Mouse (Mus musculus) testis, postnatal 10 days (tissue): ENCODE data around the gene Galp.
"Not testable (repeated sequence)": the region's sequence is repeated elsewhere in the genome, so short reads cannot be mapped to it uniquely, and the experiment has no call there.

Source experiments
- DNase-seq: peaks from one replicate; pipeline ENCODE4 v3.0.0; 2021; ENCODE audit warnings: low spot score

The Galp gene

GRCm38 (mm10) chr7:6174365-6174987 lies 22.4 kb upstream of the Galp start:
- DNase-seq = not testable (repeated sequence)

GRCm38 (mm10) chr7:6179013-6179412 lies 17.9 kb upstream of the Galp start:
- no peak for DNase-seq

GRCm38 (mm10) chr7:6182882-6183281 lies 14.0 kb upstream of the Galp start:
- no peak for DNase-seq

GRCm38 (mm10) chr7:6183802-6184201 lies 13.1 kb upstream of the Galp start:
- no peak for DNase-seq

- DNase-seq = peak; percentile 46
These were observed 12.4 kb upstream of the Galp start for GRCm38 (mm10) chr7:6184521-6184920.

- no peak for DNase-seq
These were observed 11.5 kb upstream of the Galp start for GRCm38 (mm10) chr7:6185391-6185790.

GRCm38 (mm10) chr7:6186176-6186575 lies 10.7 kb upstream of the Galp start:
- no peak for DNase-seq

- DNase-seq = no peak
These were observed 10.1 kb upstream of the Galp start for GRCm38 (mm10) chr7:6186756-6187155.

GRCm38 (mm10) chr7:6189542-6189941 lies 7.3 kb upstream of the Galp start:
- DNase-seq = peak; percentile 51

- peak; percentile 92 for DNase-seq
These were observed 5.5 kb upstream of the Galp start for GRCm38 (mm10) chr7:6191376-6191775.

- DNase-seq = peak; percentile 81
These were observed 2.8 kb upstream of the Galp start for GRCm38 (mm10) chr7:6194129-6194528.

- DNase-seq = no peak
These were observed 1.1 kb upstream of the Galp start for GRCm38 (mm10) chr7:6195777-6196176.

- DNase-seq = no peak
These were observed 7.3 kb downstream of the Galp start for GRCm38 (mm10) chr7:6204200-6204599.

GRCm38 (mm10) chr7:6213144-6213543 lies 16.3 kb downstream of the Galp start:
- peak; percentile 82 for DNase-seq

- not testable (repeated sequence) for DNase-seq
These were observed 17.8 kb downstream of the Galp start for GRCm38 (mm10) chr7:6214691-6215090.

- no peak for DNase-seq
These were observed 23.3 kb downstream of the Galp start for GRCm38 (mm10) chr7:6220147-6220546.

- no peak for DNase-seq
These were observed 25.1 kb downstream of the Galp start, which contains the start of gene Zscan5b for GRCm38 (mm10) chr7:6221978-6222377. Gene Zscan5b, plus strand, starts transcription at chr7:6222278.

GRCm38 (mm10) chr7:6228491-6228890 lies 31.6 kb downstream of the Galp start:
- DNase-seq = not testable (repeated sequence)

GRCm38 (mm10) chr7:6239787-6240186 lies 42.9 kb downstream of the Galp start:
- no peak for DNase-seq

GRCm38 (mm10) chr7:6240841-6241425 lies 44.0 kb downstream of the Galp start:
- DNase-seq = peak; percentile 67

- no peak for DNase-seq
These were observed 47.7 kb downstream of the Galp start for GRCm38 (mm10) chr7:6244361-6245292.

GRCm38 (mm10) chr7:6252410-6252809 lies 55.5 kb downstream of the Galp start, which contains the start of gene Epp13:
Gene Epp13, plus strand, starts transcription at chr7:6252710.
- no peak for DNase-seq

GRCm38 (mm10) chr7:6254451-6254850 lies 57.6 kb downstream of the Galp start:
- no peak for DNase-seq
